In the genomic region with DNA sequence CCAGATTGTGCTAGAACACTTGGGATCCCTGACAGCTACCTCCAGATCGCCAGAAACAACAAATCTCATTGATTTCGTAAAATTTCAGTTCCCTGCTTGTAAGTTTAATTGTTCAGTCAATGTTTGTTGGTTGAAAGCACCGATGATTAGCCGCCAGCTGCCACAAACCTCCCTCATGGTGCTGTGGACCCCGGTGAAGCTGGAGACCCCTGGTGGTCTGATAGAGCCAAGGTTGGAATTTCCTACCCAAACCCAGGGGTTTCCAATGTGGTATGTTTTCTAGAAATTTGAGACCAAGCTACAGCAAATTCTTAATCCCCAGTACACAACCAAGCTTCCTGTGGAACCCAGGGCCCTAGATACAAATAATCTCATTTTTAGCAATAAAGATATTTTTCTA, we compare ENCODE assay signal across 20 mouse cellular contexts. TPM values are rescaled to one million over a fixed set of nuclear protein-coding genes. Genes with fewer than 3 reads are reported as not detected.
A peak's percentile ranks its signal among the peaks of the same experiment; 100 is the strongest.
DNase-seq lines count a peak whose midpoint lies in the region; ATAC-seq and TF ChIP-seq lines count a peak whose summit lies in the region.
"Had no signal": no experiment of that assay in that cellular context is flagged by ENCODE, and none has a peak within 500 bp of the region (broad histone marks: within the 10 kb centered on the region; RNA-seq: fewer than 3 reads in every experiment).

No protein-coding gene starts in this region.

- no peak overlapping the region for H3K4me2 ChIP-seq in forebrain, embryonic 16.5 days (ENCODE audit: low read length)
- H3K4me2 ChIP-seq in intestine, postnatal 0 days (replicated peaks; ENCODE audit: low read depth): no peak overlapping the region
- H3K4me2 ChIP-seq in intestine, embryonic 15.5 days (replicated peaks): no peak overlapping the region
- H3K4me2 ChIP-seq in midbrain, embryonic 14.5 days (ENCODE audit: low read length): no peak overlapping the region
- H3K4me2 ChIP-seq in midbrain, embryonic 16.5 days (ENCODE audit: low read length): no peak overlapping the region
- H3K4me2 ChIP-seq: hindbrain, embryonic 12.5 days had no signal

- no peak for DNase-seq in forebrain, embryonic 10.5 days (ENCODE audit: extremely low spot score, low spot score)
- DNase-seq in midbrain, embryonic 14.5 days: peak; percentile 47
- peak; percentile 47 for DNase-seq in brain, embryonic 14.5 days (ENCODE audit: low read depth)
- DNase-seq in testis, postnatal 14 days (ENCODE audit: low spot score): no peak
- DNase-seq: adrenal gland, adult 2 months; adrenal gland, postnatal 25 days; cerebellum, adult 2 months; cerebellum, postnatal 10 days; gastrocnemius, postnatal 14 days; heart, postnatal 10 days; heart, postnatal 4 days had no signal

- no peak overlapping the region for H3K9ac ChIP-seq in forebrain, embryonic 16.5 days (replicated peaks; ENCODE audit: low read depth, low read length)
- H3K9ac ChIP-seq in intestine, postnatal 0 days (ENCODE audit: low read depth, low read length): no peak overlapping the region
- H3K9ac ChIP-seq in intestine, embryonic 15.5 days: no peak overlapping the region
- no peak overlapping the region for H3K9ac ChIP-seq in midbrain, embryonic 14.5 days (replicated peaks; ENCODE audit: low read length)
- no peak overlapping the region for H3K9ac ChIP-seq in midbrain, embryonic 16.5 days (ENCODE audit: low read depth, low read length)
- H3K9ac ChIP-seq: hindbrain, embryonic 12.5 days had no signal

- peaks cover 4% of the 10 kb centered on the region for H3K36me3 ChIP-seq in forebrain, embryonic 16.5 days (ENCODE audit: control insufficient read depth, insufficient read depth)
- H3K36me3 ChIP-seq in forebrain, embryonic 10.5 days (replicated peaks): peaks cover 100% of the 10 kb centered on the region
- peaks cover 88% of the 10 kb centered on the region for H3K36me3 ChIP-seq in intestine, postnatal 0 days (ENCODE audit: control insufficient read depth, insufficient read depth)
- H3K36me3 ChIP-seq in intestine, embryonic 15.5 days: peaks cover 36% of the 10 kb centered on the region
- peaks cover 54% of the 10 kb centered on the region for H3K36me3 ChIP-seq in midbrain, embryonic 14.5 days (ENCODE audit: control insufficient read depth, insufficient read depth, low read length)
- H3K36me3 ChIP-seq in midbrain, embryonic 16.5 days (ENCODE audit: control insufficient read depth, insufficient read depth, low read length): peaks cover 6% of the 10 kb centered on the region

- no peaks in the 10 kb centered on the region for H3K9me3 ChIP-seq in forebrain, embryonic 16.5 days (ENCODE audit: control insufficient read depth, low read length)
- H3K9me3 ChIP-seq in forebrain, embryonic 10.5 days: no peaks in the 10 kb centered on the region
- H3K9me3 ChIP-seq in intestine, postnatal 0 days (ENCODE audit: control insufficient read depth): no peaks in the 10 kb centered on the region
- H3K9me3 ChIP-seq in intestine, embryonic 15.5 days: no peaks in the 10 kb centered on the region
- no peaks in the 10 kb centered on the region for H3K9me3 ChIP-seq in midbrain, embryonic 14.5 days (ENCODE audit: control insufficient read depth, low read length)
- no peaks in the 10 kb centered on the region for H3K9me3 ChIP-seq in midbrain, embryonic 16.5 days (replicated peaks; ENCODE audit: control insufficient read depth, low read length, poor library complexity, severe bottlenecking)
- H3K9me3 ChIP-seq: embryonic facial prominence, embryonic 10.5 days; heart, embryonic 10.5 days; hindbrain, embryonic 12.5 days had no signal

- no peak for ATAC-seq in forebrain, embryonic 16.5 days
- ATAC-seq in intestine, postnatal 0 days: no peak
- no peak for ATAC-seq in intestine, embryonic 15.5 days
- ATAC-seq in midbrain, embryonic 14.5 days (ENCODE audit: low FRiP score, low TSS enrichment): no peak
- no peak for ATAC-seq in midbrain, embryonic 16.5 days
- ATAC-seq: intestine, embryonic 16.5 days had no signal

- peak overlapping the region; percentile 69 for H3K27ac ChIP-seq in forebrain, embryonic 16.5 days (ENCODE audit: low read length)
- no peak overlapping the region for H3K27ac ChIP-seq in forebrain, embryonic 10.5 days
- no peak overlapping the region for H3K27ac ChIP-seq in intestine, postnatal 0 days (ENCODE audit: low read depth, low read length)
- no peak overlapping the region for H3K27ac ChIP-seq in intestine, embryonic 15.5 days
- H3K27ac ChIP-seq in midbrain, embryonic 14.5 days (replicated peaks; ENCODE audit: low read depth, low read length): no peak overlapping the region
- H3K27ac ChIP-seq in midbrain, embryonic 16.5 days (ENCODE audit: low read length): no peak overlapping the region
- H3K27ac ChIP-seq: embryonic facial prominence, embryonic 10.5 days; heart, embryonic 10.5 days; hindbrain, embryonic 12.5 days had no signal

- no peaks in the 10 kb centered on the region for H3K27me3 ChIP-seq in forebrain, embryonic 16.5 days (replicated peaks; ENCODE audit: control insufficient read depth, insufficient read depth, low read length)
- no peaks in the 10 kb centered on the region for H3K27me3 ChIP-seq in forebrain, embryonic 10.5 days (ENCODE audit: poor library complexity, severe bottlenecking)
- H3K27me3 ChIP-seq in intestine, postnatal 0 days (replicated peaks; ENCODE audit: control insufficient read depth, insufficient read depth, low read length): no peaks in the 10 kb centered on the region
- no peaks in the 10 kb centered on the region for H3K27me3 ChIP-seq in intestine, embryonic 15.5 days (replicated peaks)
- H3K27me3 ChIP-seq in midbrain, embryonic 14.5 days (ENCODE audit: control insufficient read depth, insufficient read depth, low read length): no peaks in the 10 kb centered on the region
- no peaks in the 10 kb centered on the region for H3K27me3 ChIP-seq in midbrain, embryonic 16.5 days (ENCODE audit: control insufficient read depth, insufficient read depth, low read depth, low read length)
- H3K27me3 ChIP-seq: CH12.LX; hindbrain, embryonic 12.5 days had no signal

- H3K4me1 ChIP-seq in forebrain, embryonic 16.5 days (replicated peaks; ENCODE audit: control insufficient read depth, insufficient read depth, low read length): peaks cover 5% of the 10 kb centered on the region; the same call in 1 of the 2 replicates
- H3K4me1 ChIP-seq in forebrain, embryonic 10.5 days: no peaks in the 10 kb centered on the region
- H3K4me1 ChIP-seq in intestine, postnatal 0 days (replicated peaks; ENCODE audit: control insufficient read depth, insufficient read depth, low read length): no peaks in the 10 kb centered on the region
- H3K4me1 ChIP-seq in intestine, embryonic 15.5 days (replicated peaks): no peaks in the 10 kb centered on the region
- H3K4me1 ChIP-seq in midbrain, embryonic 14.5 days (ENCODE audit: control insufficient read depth, insufficient read depth, low read length): no peaks in the 10 kb centered on the region
- no peaks in the 10 kb centered on the region for H3K4me1 ChIP-seq in midbrain, embryonic 16.5 days (ENCODE audit: control insufficient read depth, insufficient read depth, low read length)
- H3K4me1 ChIP-seq: embryonic facial prominence, embryonic 10.5 days; heart, embryonic 10.5 days; hindbrain, embryonic 12.5 days had no signal

- 68% methylated on average over 5 of the region's 5 CpGs for WGBS in forebrain, embryonic 16.5 days
- 90% methylated on average over 5 of the region's 5 CpGs for WGBS in forebrain, embryonic 10.5 days
- WGBS in intestine, postnatal 0 days: 88% methylated on average over 5 of the region's 5 CpGs
- 87% methylated on average over 5 of the region's 5 CpGs for WGBS in intestine, embryonic 15.5 days
- WGBS in midbrain, embryonic 14.5 days: 90% methylated on average over 5 of the region's 5 CpGs
- 76% methylated on average over 5 of the region's 5 CpGs for WGBS in midbrain, embryonic 16.5 days

- peak; percentile 20; the same call in 1 of the 2 replicates for TF ChIP-seq CTCF in intestine, postnatal 0 days (IDR thresholded peaks at IDR 0.05; ENCODE audit: low read depth)
- TF ChIP-seq CTCF in brain, embryonic 14.5 days (IDR thresholded peaks at IDR 0.05; ENCODE audit: borderline replicate concordance, extremely low read depth, insufficient read depth, insufficient read length): peak; percentile 45; the same call in 1 of the 2 replicates

- no peak for TF ChIP-seq POLR2A in brain, embryonic 14.5 days (IDR thresholded peaks at IDR 0.05; ENCODE audit: borderline replicate concordance, extremely low read depth, insufficient read depth, insufficient read length, poor library complexity, severe bottlenecking)

- no peak overlapping the region for H3K4me3 ChIP-seq in forebrain, embryonic 16.5 days (replicated peaks; ENCODE audit: low read length)
- H3K4me3 ChIP-seq in forebrain, embryonic 10.5 days: no peak overlapping the region
- H3K4me3 ChIP-seq in intestine, postnatal 0 days (ENCODE audit: low read depth, low read length): no peak overlapping the region
- H3K4me3 ChIP-seq in intestine, embryonic 15.5 days (replicated peaks): no peak overlapping the region
- no peak overlapping the region for H3K4me3 ChIP-seq in midbrain, embryonic 14.5 days (replicated peaks; ENCODE audit: low read depth, low read length)
- H3K4me3 ChIP-seq in midbrain, embryonic 16.5 days (ENCODE audit: low read depth, low read length): no peak overlapping the region
- H3K4me3 ChIP-seq: embryonic facial prominence, embryonic 10.5 days; heart, embryonic 10.5 days; hindbrain, embryonic 12.5 days had no signal

RNA-seq across cellular contexts. Expression of gene Retreg1, which starts 41.3 kb away (rescaled TPM):
- polyA plus RNA-seq in forebrain, embryonic 16.5 days (2015; fragmentation: Nextera tagmentation; extraction: Ambion mirVana): 6.6 and 8.2 TPM in 2 replicates
- polyA plus RNA-seq in forebrain, embryonic 10.5 days (2016; fragmentation: Nextera tagmentation; extraction: Ambion mirVana): 1.6 and 1.8 TPM in 2 replicates
- polyA plus RNA-seq in intestine, postnatal 0 days (2015; fragmentation: Nextera tagmentation; extraction: Ambion mirVana): 37.8 and 41.5 TPM in 2 replicates
- 10.7 and 11.4 TPM in 2 replicates for polyA plus RNA-seq in intestine, embryonic 15.5 days (2015; fragmentation: Nextera tagmentation; extraction: Ambion mirVana)
- 13.6 and 16.7 TPM in 2 replicates for polyA plus RNA-seq in midbrain, embryonic 14.5 days (2014; fragmentation: Nextera tagmentation; extraction: Ambion mirVana)
- 16.1 and 18.4 TPM in 2 replicates for polyA plus RNA-seq in midbrain, embryonic 16.5 days (2015; fragmentation: Nextera tagmentation; extraction: Ambion mirVana)
- polyA plus RNA-seq in brain, embryonic 14.5 days (2012; rRNA removed): 5.2 and 8.9 TPM in 2 replicates

Comparison
In these comparisons a context has a peak if more than half of its experiments do, and no peak if none do; other contexts are left out.
1. DNase-seq: peak in midbrain, embryonic 14.5 days (single experiment) and brain, embryonic 14.5 days (single experiment); none in forebrain, embryonic 10.5 days (single experiment) and testis, postnatal 14 days (single experiment).